Mouse (Mus musculus) cortical plate, adult 2 months (tissue): ENCODE measurements around the gene Zfp598.

Experiments
- CTCF ChIP-seq: fragments of 200-500 bp; IDR thresholded peaks from 2 replicates; pipeline ENCODE4 v1.5.1; 2011; ENCODE audit warnings: mild to moderate bottlenecking, control low read depth, low read length; ENCODE audit not compliant: insufficient read depth; ENCODE audit errors: extremely low read depth
- POLR2A ChIP-seq: fragments of 200-500 bp; IDR thresholded peaks from 2 replicates; pipeline ENCODE4 v1.6.1; 2011; ENCODE audit warnings: mild to moderate bottlenecking, low read length, control low read depth; ENCODE audit not compliant: insufficient read depth; ENCODE audit errors: extremely low read depth

GRCm38 (mm10) chr17:24644875-24645721 lies 24.4 kb upstream of the Zfp598 start:
- TF ChIP-seq CTCF = no peak
- no peak for TF ChIP-seq POLR2A
